Mouse (Mus musculus): ENCODE measurements at regions not wholly inside any gene's neighbourhood (a gene's known extent, or its start where the extent isn't known, plus 50 kb on each side); places are given as distances from the start of the nearest gene placed in this dataset.

GRCm38 (mm10) chr8:46386553-46386952 lies 84.3 kb upstream of the Acsl1 start:
- no peak overlapping the region for H3K4me2 ChIP-seq (ENCODE audit: low read length)
- H3K4me3 ChIP-seq (ENCODE audit: low read depth, low read length) = no peak overlapping the region
- no peaks in the 10 kb centered on the region for H3K27me3 ChIP-seq (replicated peaks; ENCODE audit: control insufficient read depth, insufficient read depth, low read length)
- H3K4me1 ChIP-seq (ENCODE audit: control insufficient read depth, insufficient read depth, low read length) = no peaks in the 10 kb centered on the region
- H3K27ac ChIP-seq (ENCODE audit: low read depth, low read length) = no peak overlapping the region
- DNase-seq (ENCODE audit: low spot score) (no peak), ATAC-seq (0 out of 2 replicates have a peak, but pooled peaks have one; percentile 44)
- no peaks in the 10 kb centered on the region for H3K36me3 ChIP-seq (ENCODE audit: control insufficient read depth, insufficient read depth, low read length)
- H3K9ac ChIP-seq (ENCODE audit: low read length) = no peak overlapping the region
- WGBS = 87% methylated on average over 4 of the region's 4 CpGs
- no peaks in the 10 kb centered on the region for H3K9me3 ChIP-seq (replicated peaks; ENCODE audit: control insufficient read depth, low read length)

DNA sequence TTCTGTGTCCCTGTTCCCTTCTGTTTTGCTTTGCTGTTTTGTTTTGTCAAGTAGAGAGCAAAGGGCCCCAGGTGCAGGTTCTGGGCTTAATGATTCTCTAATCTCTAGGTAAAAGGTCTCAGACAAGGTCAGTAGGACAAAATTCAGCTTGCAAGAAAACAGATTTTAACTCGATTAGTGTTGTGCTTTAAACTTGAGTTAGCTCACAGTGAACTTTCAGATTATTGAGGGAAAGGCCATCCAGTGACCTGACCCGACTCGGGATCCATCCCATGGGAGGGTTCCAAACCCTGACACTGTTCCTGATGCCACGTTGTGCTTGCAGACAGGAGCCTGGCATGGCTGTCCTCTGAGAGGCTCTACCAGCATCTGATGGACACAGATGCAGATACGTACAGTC lies 83.8 kb upstream of the Acsl1 start:
- Histone ChIP-seq H3K27me3 (replicated peaks; ENCODE audit: control insufficient read depth, insufficient read depth, low read length) (no peaks in the 10 kb centered on the region), H3K36me3 (ENCODE audit: control insufficient read depth, insufficient read depth, low read length) (no peaks in the 10 kb centered on the region), H3K9me3 (replicated peaks; ENCODE audit: control insufficient read depth, low read length) (no peaks in the 10 kb centered on the region), H3K27ac (ENCODE audit: low read depth, low read length) (no peak overlapping the region), H3K9ac (ENCODE audit: low read length) (no peak overlapping the region), H3K4me2 (ENCODE audit: low read length) (no peak overlapping the region), H3K4me3 (ENCODE audit: low read depth, low read length) (no peak overlapping the region), H3K4me1 (ENCODE audit: control insufficient read depth, insufficient read depth, low read length) (no peaks in the 10 kb centered on the region)
- ATAC-seq = no peak
- DNase-seq (ENCODE audit: low spot score) = no peak
- 88% methylated on average over 5 of the region's 5 CpGs for WGBS

- H3K9me3 ChIP-seq (replicated peaks; ENCODE audit: control insufficient read depth, low read length) = no peaks in the 10 kb centered on the region
- H3K4me2 ChIP-seq (ENCODE audit: low read length) = no peak overlapping the region
- ATAC-seq = no peak
- no peak overlapping the region for H3K9ac ChIP-seq (ENCODE audit: low read length)
- H3K4me3 ChIP-seq (ENCODE audit: low read depth, low read length) = no peak overlapping the region
- no peaks in the 10 kb centered on the region for H3K36me3 ChIP-seq (ENCODE audit: control insufficient read depth, insufficient read depth, low read length)
- DNase-seq (ENCODE audit: low spot score) = no peak
- H3K4me1 ChIP-seq (ENCODE audit: control insufficient read depth, insufficient read depth, low read length) = no peaks in the 10 kb centered on the region
- no peak overlapping the region for H3K27ac ChIP-seq (ENCODE audit: low read depth, low read length)
- no peaks in the 10 kb centered on the region for H3K27me3 ChIP-seq (replicated peaks; ENCODE audit: control insufficient read depth, insufficient read depth, low read length)
- WGBS = 87% methylated on average over 3 of the region's 3 CpGs
These were observed 82.4 kb upstream of the Acsl1 start for GRCm38 (mm10) chr8:46388421-46388820.

DNA sequence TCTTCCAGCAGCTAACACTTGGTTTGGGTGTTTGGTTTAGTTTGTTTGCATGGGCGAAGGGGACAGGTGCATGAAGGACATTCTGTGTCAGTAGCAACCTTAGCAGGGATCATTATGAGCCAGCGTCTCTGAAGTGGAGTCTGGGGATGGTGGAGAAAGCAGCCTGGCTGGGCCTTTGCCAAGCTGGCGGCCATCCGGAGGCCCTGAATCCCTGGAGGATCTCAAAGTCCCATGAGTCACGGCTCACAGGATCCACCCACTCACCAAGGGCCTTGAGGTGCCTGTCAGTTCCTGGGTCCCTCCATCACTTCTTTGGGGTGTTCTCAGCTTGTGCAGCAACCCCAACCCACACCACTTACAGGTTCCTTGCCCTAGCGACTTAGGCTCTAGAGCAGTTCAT lies 80.4 kb upstream of the Acsl1 start:
- Histone ChIP-seq H3K4me1 (ENCODE audit: control insufficient read depth, insufficient read depth, low read length) (no peaks in the 10 kb centered on the region), H3K9me3 (replicated peaks; ENCODE audit: control insufficient read depth, low read length) (no peaks in the 10 kb centered on the region), H3K27me3 (replicated peaks; ENCODE audit: control insufficient read depth, insufficient read depth, low read length) (no peaks in the 10 kb centered on the region), H3K36me3 (ENCODE audit: control insufficient read depth, insufficient read depth, low read length) (no peaks in the 10 kb centered on the region), H3K9ac (ENCODE audit: low read length) (no peak overlapping the region), H3K4me2 (ENCODE audit: low read length) (no peak overlapping the region), H3K4me3 (ENCODE audit: low read depth, low read length) (no peak overlapping the region), H3K27ac (ENCODE audit: low read depth, low read length) (no peak overlapping the region)
- ATAC-seq = no peak
- no peak for DNase-seq (ENCODE audit: low spot score)
- WGBS = 85% methylated on average over 6 of the region's 6 CpGs

GRCm38 (mm10) chr8:46391678-46392077 lies 79.2 kb upstream of the Acsl1 start:
- 91% methylated on average over 6 of the region's 6 CpGs for WGBS
- H3K4me2 ChIP-seq (ENCODE audit: low read length) = no peak overlapping the region

DNA sequence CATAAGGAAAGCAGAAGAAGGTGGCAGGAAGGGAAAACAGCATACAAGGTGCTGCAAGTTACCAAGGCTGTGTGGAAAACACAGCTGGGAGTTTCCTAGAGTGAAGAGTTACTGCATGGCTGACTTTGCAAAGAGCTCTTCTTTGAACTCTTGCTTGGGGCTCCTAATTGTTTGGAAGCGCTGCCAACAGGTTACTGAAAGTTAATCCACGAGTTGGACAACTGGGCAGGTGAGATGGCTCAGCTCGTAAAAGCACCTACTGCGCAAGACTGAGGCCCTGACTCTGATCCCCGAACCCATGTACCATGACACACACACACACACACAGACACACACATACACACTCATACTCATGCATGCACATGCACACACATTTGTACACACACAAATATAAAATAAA lies 77.5 kb upstream of the Acsl1 start:
- Histone ChIP-seq H3K4me3 (ENCODE audit: low read depth, low read length) (no peak overlapping the region), H3K9me3 (replicated peaks; ENCODE audit: control insufficient read depth, low read length) (no peaks in the 10 kb centered on the region), H3K27ac (ENCODE audit: low read depth, low read length) (no peak overlapping the region), H3K27me3 (replicated peaks; ENCODE audit: control insufficient read depth, insufficient read depth, low read length) (no peaks in the 10 kb centered on the region), H3K4me1 (ENCODE audit: control insufficient read depth, insufficient read depth, low read length) (no peaks in the 10 kb centered on the region), H3K36me3 (ENCODE audit: control insufficient read depth, insufficient read depth, low read length) (no peaks in the 10 kb centered on the region), H3K4me2 (ENCODE audit: low read length) (no peak overlapping the region), H3K9ac (ENCODE audit: low read length) (no peak overlapping the region)
- no peak for DNase-seq (ENCODE audit: low spot score)
- no peak for ATAC-seq
- WGBS = 78% methylated on average over 5 of the region's 5 CpGs

More at GRCm38 (mm10) chr8:46391678-46392077, 79.2 kb upstream of the Acsl1 start:
- H3K36me3 ChIP-seq (ENCODE audit: control insufficient read depth, insufficient read depth, low read length) = no peaks in the 10 kb centered on the region
- H3K4me3 ChIP-seq (ENCODE audit: low read depth, low read length) = no peak overlapping the region
- no peaks in the 10 kb centered on the region for H3K9me3 ChIP-seq (replicated peaks; ENCODE audit: control insufficient read depth, low read length)
- DNase-seq (ENCODE audit: low spot score) = no peak
- no peak overlapping the region for H3K27ac ChIP-seq (ENCODE audit: low read depth, low read length)
- H3K9ac ChIP-seq (ENCODE audit: low read length) = no peak overlapping the region
- ATAC-seq = no peak
- H3K4me1 ChIP-seq (ENCODE audit: control insufficient read depth, insufficient read depth, low read length) = no peaks in the 10 kb centered on the region
- no peaks in the 10 kb centered on the region for H3K27me3 ChIP-seq (replicated peaks; ENCODE audit: control insufficient read depth, insufficient read depth, low read length)

DNA sequence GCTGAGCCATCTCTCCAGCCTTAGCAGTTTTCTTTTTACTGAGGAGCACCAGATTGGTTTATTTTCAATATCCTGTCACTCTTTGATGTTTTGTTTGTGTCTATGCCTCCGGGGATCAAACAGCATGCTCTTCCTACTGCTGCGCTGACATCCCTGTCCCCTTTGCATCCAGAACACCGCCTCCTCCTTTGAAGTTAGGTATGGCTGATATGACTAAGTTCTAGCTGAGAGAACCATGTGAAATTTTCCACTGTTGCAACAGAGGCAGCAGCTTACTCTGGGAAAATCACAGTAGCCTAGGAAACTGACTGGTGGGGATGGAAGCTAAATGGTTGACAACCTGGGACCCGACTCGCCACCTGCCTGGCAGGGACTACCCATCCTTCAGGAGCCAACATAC lies 76.1 kb upstream of the Acsl1 start:
- Histone ChIP-seq H3K27me3 (replicated peaks; ENCODE audit: control insufficient read depth, insufficient read depth, low read length) (no peaks in the 10 kb centered on the region), H3K4me1 (ENCODE audit: control insufficient read depth, insufficient read depth, low read length) (no peaks in the 10 kb centered on the region), H3K27ac (ENCODE audit: low read depth, low read length) (no peak overlapping the region), H3K36me3 (ENCODE audit: control insufficient read depth, insufficient read depth, low read length) (no peaks in the 10 kb centered on the region), H3K9me3 (replicated peaks; ENCODE audit: control insufficient read depth, low read length) (no peaks in the 10 kb centered on the region), H3K4me2 (ENCODE audit: low read length) (no peak overlapping the region), H3K4me3 (ENCODE audit: low read depth, low read length) (no peak overlapping the region), H3K9ac (ENCODE audit: low read length) (no peak overlapping the region)
- ATAC-seq (no peak), DNase-seq (ENCODE audit: low spot score) (no peak)
- WGBS = 82% methylated on average over 5 of the region's 5 CpGs

DNA sequence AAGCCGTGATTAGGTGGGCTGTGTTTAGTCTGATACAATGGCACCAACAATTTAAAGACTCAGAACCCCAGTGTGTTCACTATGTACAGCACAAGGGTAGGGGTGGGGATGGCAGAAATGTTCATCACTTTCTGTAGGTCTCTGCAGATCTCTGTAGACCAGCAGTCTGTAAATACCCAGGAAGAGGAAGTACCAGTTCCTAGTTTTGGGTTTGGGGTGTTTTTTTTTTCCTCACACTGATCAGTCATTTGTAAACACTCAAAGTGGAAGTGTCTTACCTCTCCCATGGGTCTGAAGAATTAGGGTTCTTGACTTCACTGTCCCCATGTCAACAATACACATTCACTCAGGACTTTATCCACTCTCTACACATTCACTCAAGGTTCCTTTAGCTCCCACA lies 75.5 kb upstream of the Acsl1 start:
- ATAC-seq = no peak

DNA sequence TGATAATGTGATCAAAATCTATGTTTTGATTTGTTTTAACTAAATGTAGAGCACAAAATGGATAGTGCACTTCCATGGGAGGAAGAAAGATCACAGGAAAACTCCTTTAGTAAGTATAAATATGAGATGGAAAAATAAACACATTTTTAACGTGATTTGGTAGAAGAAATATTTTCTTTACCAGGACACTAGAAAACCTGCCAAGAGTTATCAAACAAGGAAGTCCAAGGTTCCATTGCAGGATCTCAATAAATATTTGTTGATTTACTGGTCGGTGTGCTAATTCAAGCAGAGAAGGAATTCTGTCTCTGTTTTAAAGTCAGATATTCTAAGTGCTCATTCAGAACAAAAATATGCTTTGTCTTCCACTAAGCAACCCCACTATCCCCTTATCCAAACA lies 73.8 kb upstream of the Acsl1 start:
- Histone ChIP-seq H3K9me3 (replicated peaks; ENCODE audit: control insufficient read depth, low read length) (no peaks in the 10 kb centered on the region), H3K4me2 (ENCODE audit: low read length) (no peak overlapping the region), H3K27me3 (replicated peaks; ENCODE audit: control insufficient read depth, insufficient read depth, low read length) (no peaks in the 10 kb centered on the region), H3K27ac (ENCODE audit: low read depth, low read length) (no peak overlapping the region), H3K4me3 (ENCODE audit: low read depth, low read length) (no peak overlapping the region), H3K9ac (ENCODE audit: low read length) (no peak overlapping the region), H3K36me3 (ENCODE audit: control insufficient read depth, insufficient read depth, low read length) (no peaks in the 10 kb centered on the region), H3K4me1 (ENCODE audit: control insufficient read depth, insufficient read depth, low read length) (no peaks in the 10 kb centered on the region)
- DNase-seq (ENCODE audit: low spot score) = no peak
- WGBS = 80% methylated on average over 2 of the region's 2 CpGs
- ATAC-seq = no peak

More for the DNA sequence above, 75.5 kb upstream of the Acsl1 start:
- no peaks in the 10 kb centered on the region for H3K9me3 ChIP-seq (replicated peaks; ENCODE audit: control insufficient read depth, low read length)
- no peak overlapping the region for H3K4me2 ChIP-seq (ENCODE audit: low read length)
- no peak for DNase-seq (ENCODE audit: low spot score)
- no peaks in the 10 kb centered on the region for H3K27me3 ChIP-seq (replicated peaks; ENCODE audit: control insufficient read depth, insufficient read depth, low read length)
- no peak overlapping the region for H3K27ac ChIP-seq (ENCODE audit: low read depth, low read length)
- 91% methylated on average over 1 of the region's 1 CpGs for WGBS
- no peaks in the 10 kb centered on the region for H3K4me1 ChIP-seq (ENCODE audit: control insufficient read depth, insufficient read depth, low read length)
- no peak overlapping the region for H3K9ac ChIP-seq (ENCODE audit: low read length)
- H3K4me3 ChIP-seq (ENCODE audit: low read depth, low read length) = no peak overlapping the region
- H3K36me3 ChIP-seq (ENCODE audit: control insufficient read depth, insufficient read depth, low read length) = no peaks in the 10 kb centered on the region
